Mouse (Mus musculus): ENCODE data around the gene Fasl. TPM values are rescaled to one million over a fixed set of nuclear protein-coding genes. Genes with fewer than 3 reads are reported as not detected.
A peak's percentile ranks its signal among the peaks of the same experiment; 100 is the strongest.

Gene Fasl
- polyA plus RNA-seq, 1 experiment from 2014 or later: not detected

DNA sequence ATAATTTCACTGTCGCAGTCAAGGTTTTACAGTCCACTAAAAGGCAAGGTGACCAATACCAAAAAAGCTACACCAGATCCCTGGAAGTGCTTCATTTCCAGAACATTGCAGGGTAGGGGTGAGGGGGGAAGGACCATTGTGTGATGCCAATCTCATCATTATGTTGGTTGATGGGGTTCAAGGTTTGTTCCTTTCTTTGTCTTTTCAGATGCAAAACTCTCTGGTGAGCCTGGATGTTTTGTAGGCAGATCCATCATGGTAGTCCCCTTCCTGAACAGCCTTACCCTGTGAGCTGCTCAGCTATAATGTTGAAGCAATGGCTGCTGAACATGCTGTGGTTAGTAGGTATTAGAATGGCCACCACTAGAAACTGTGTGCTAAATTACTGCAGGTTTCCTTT lies 19.0 kb downstream of the Fasl start:
- H3K27ac ChIP-seq (ENCODE audit: low read depth, low read length): no peak overlapping the region
- no peak overlapping the region for H3K9ac ChIP-seq (ENCODE audit: low read depth, low read length)
- H3K4me1 ChIP-seq (ENCODE audit: control insufficient read depth, insufficient read depth, low read length): no peaks in the 10 kb centered on the region
- no peak overlapping the region for H3K4me3 ChIP-seq (ENCODE audit: low read depth, low read length)
- 86% methylated on average over 1 of the region's 1 CpGs for WGBS (ENCODE audit: insufficient replicate concordance)
- no peaks in the 10 kb centered on the region for H3K27me3 ChIP-seq (ENCODE audit: control insufficient read depth, insufficient read depth, low read length)
- H3K9me3 ChIP-seq (replicated peaks; ENCODE audit: control insufficient read depth, low read length): no peaks in the 10 kb centered on the region
- no peak overlapping the region for H3K4me2 ChIP-seq
- no peak for ATAC-seq (replicated peaks; ENCODE audit: insufficient number of reproducible peaks, low FRiP score, low TSS enrichment)
- H3K36me3 ChIP-seq (ENCODE audit: control insufficient read depth, insufficient read depth, low read length): no peaks in the 10 kb centered on the region

- peak overlapping the region; percentile 34 for H3K4me2 ChIP-seq
These were observed 21.2 kb downstream of the Fasl start for GRCm38 (mm10) chr1:161767101-161767524.

DNA sequence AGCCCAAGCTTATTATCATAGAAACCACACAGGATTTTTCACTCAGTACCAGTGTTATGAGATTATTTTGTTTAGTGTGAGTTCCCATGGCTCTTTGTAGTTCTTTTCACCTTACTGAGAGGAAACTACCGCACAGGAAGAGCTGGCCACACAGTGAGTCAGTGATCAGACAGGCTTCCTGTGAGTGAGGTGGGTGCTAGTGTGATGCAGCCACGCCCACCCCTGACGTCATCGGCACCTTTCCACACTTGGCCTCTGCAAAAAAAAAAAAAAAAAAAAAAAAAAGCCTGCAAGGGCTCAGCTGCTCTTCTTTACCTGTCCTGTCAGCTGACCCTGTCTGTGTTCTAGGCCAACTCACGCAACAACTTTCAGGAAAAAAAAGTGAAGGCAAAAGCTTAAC lies 21.6 kb downstream of the Fasl start:
- no peak overlapping the region for H3K4me3 ChIP-seq (ENCODE audit: low read depth, low read length)

More at GRCm38 (mm10) chr1:161767101-161767524, 21.2 kb downstream of the Fasl start:
- Histone ChIP-seq H3K27me3 (ENCODE audit: control insufficient read depth, insufficient read depth, low read length) (no peaks in the 10 kb centered on the region), H3K9ac (ENCODE audit: low read depth, low read length) (no peak overlapping the region), H3K36me3 (ENCODE audit: control insufficient read depth, insufficient read depth, low read length) (no peaks in the 10 kb centered on the region), H3K4me3 (ENCODE audit: low read depth, low read length) (no peak overlapping the region), H3K4me1 (ENCODE audit: control insufficient read depth, insufficient read depth, low read length) (no peaks in the 10 kb centered on the region), H3K27ac (ENCODE audit: low read depth, low read length) (no peak overlapping the region), H3K9me3 (replicated peaks; ENCODE audit: control insufficient read depth, low read length) (no peaks in the 10 kb centered on the region)
- ATAC-seq (replicated peaks; ENCODE audit: insufficient number of reproducible peaks, low FRiP score, low TSS enrichment): no peak
- WGBS (ENCODE audit: insufficient replicate concordance): 44% methylated on average over 12 of the region's 12 CpGs

DNA sequence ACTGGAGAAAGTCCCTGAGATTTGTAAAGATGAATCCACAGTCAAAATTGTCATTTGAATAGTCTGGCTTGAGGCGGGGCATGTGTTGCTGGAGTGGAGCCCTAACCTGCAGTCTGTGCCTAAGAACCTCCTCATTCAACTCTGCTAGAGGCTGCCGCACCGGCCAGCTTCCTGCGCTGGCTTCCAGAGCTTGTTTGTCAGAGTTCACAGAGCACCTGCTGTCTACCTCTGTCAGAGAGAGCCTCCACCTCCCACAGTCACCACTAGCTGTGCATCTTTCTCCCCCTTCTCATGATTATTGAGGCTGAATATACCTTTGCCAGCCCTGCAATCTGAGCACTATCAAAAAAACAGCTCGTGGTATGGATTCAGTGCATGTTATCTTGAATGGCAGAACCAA lies 22.4 kb downstream of the Fasl start:
- no peak overlapping the region for H3K9ac ChIP-seq (ENCODE audit: low read depth, low read length)
- no peak for ATAC-seq (replicated peaks; ENCODE audit: insufficient number of reproducible peaks, low FRiP score, low TSS enrichment)
- H3K27me3 ChIP-seq (ENCODE audit: control insufficient read depth, insufficient read depth, low read length): no peaks in the 10 kb centered on the region
- WGBS (ENCODE audit: insufficient replicate concordance): 43% methylated on average over 5 of the region's 5 CpGs
- no peak overlapping the region for H3K27ac ChIP-seq (ENCODE audit: low read depth, low read length)
- no peaks in the 10 kb centered on the region for H3K4me1 ChIP-seq (ENCODE audit: control insufficient read depth, insufficient read depth, low read length)
- H3K4me2 ChIP-seq: no peak overlapping the region
- no peaks in the 10 kb centered on the region for H3K9me3 ChIP-seq (replicated peaks; ENCODE audit: control insufficient read depth, low read length)
- H3K36me3 ChIP-seq (ENCODE audit: control insufficient read depth, insufficient read depth, low read length): no peaks in the 10 kb centered on the region
- no peak overlapping the region for H3K4me3 ChIP-seq (ENCODE audit: low read depth, low read length)

More for the DNA sequence above, 21.6 kb downstream of the Fasl start:
- H3K27ac ChIP-seq (ENCODE audit: low read depth, low read length): no peak overlapping the region
- no peaks in the 10 kb centered on the region for H3K36me3 ChIP-seq (ENCODE audit: control insufficient read depth, insufficient read depth, low read length)
- no peaks in the 10 kb centered on the region for H3K27me3 ChIP-seq (ENCODE audit: control insufficient read depth, insufficient read depth, low read length)
- no peaks in the 10 kb centered on the region for H3K9me3 ChIP-seq (replicated peaks; ENCODE audit: control insufficient read depth, low read length)
- peak overlapping the region; percentile 34; the same call in 1 of the 2 replicates for H3K4me2 ChIP-seq
- no peak overlapping the region for H3K9ac ChIP-seq (ENCODE audit: low read depth, low read length)
- ATAC-seq (replicated peaks; ENCODE audit: insufficient number of reproducible peaks, low FRiP score, low TSS enrichment): peak; percentile 66
- no peaks in the 10 kb centered on the region for H3K4me1 ChIP-seq (ENCODE audit: control insufficient read depth, insufficient read depth, low read length)
- WGBS (ENCODE audit: insufficient replicate concordance): 35% methylated on average over 5 of the region's 5 CpGs

GRCm38 (mm10) chr1:161764964-161765363 lies 23.3 kb downstream of the Fasl start:
- Histone ChIP-seq H3K4me3 (ENCODE audit: low read depth, low read length) (no peak overlapping the region), H3K4me2 (no peak overlapping the region), H3K36me3 (ENCODE audit: control insufficient read depth, insufficient read depth, low read length) (no peaks in the 10 kb centered on the region), H3K9me3 (replicated peaks; ENCODE audit: control insufficient read depth, low read length) (no peaks in the 10 kb centered on the region), H3K27me3 (ENCODE audit: control insufficient read depth, insufficient read depth, low read length) (no peaks in the 10 kb centered on the region), H3K27ac (ENCODE audit: low read depth, low read length) (no peak overlapping the region), H3K4me1 (ENCODE audit: control insufficient read depth, insufficient read depth, low read length) (no peaks in the 10 kb centered on the region), H3K9ac (ENCODE audit: low read depth, low read length) (no peak overlapping the region)
- 80% methylated on average over 1 of the region's 1 CpGs for WGBS (ENCODE audit: insufficient replicate concordance)
- ATAC-seq (replicated peaks; ENCODE audit: insufficient number of reproducible peaks, low FRiP score, low TSS enrichment): no peak

DNA sequence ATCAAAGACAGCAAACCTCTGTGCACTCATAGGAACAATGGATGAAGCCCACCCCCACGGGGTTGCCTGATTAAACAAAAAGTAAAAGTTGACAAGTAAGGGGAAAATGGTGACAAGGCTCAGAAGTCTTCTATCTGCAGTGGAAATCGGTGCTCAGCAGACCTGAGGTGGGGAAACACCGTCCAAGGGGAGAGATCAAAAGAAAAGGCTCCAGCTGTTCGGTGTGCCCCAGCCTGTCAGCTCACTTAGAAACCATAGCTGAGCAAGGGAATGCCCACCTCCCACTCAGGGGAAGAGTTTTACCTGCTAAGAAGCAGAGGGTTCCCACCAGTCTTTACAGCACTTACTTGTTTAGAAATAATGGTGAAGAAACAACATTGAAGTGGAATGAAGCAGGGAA lies 26.7 kb downstream of the Fasl start:
- Histone ChIP-seq H3K4me2 (no peak overlapping the region), H3K4me3 (ENCODE audit: low read depth, low read length) (no peak overlapping the region), H3K9ac (ENCODE audit: low read depth, low read length) (no peak overlapping the region), H3K27me3 (ENCODE audit: control insufficient read depth, insufficient read depth, low read length) (no peaks in the 10 kb centered on the region), H3K27ac (ENCODE audit: low read depth, low read length) (no peak overlapping the region), H3K4me1 (ENCODE audit: control insufficient read depth, insufficient read depth, low read length) (no peaks in the 10 kb centered on the region), H3K9me3 (replicated peaks; ENCODE audit: control insufficient read depth, low read length) (no peaks in the 10 kb centered on the region), H3K36me3 (ENCODE audit: control insufficient read depth, insufficient read depth, low read length) (no peaks in the 10 kb centered on the region)
- no peak for ATAC-seq (replicated peaks; ENCODE audit: insufficient number of reproducible peaks, low FRiP score, low TSS enrichment)
- WGBS (ENCODE audit: insufficient replicate concordance): 33% methylated on average over 4 of the region's 4 CpGs

DNA sequence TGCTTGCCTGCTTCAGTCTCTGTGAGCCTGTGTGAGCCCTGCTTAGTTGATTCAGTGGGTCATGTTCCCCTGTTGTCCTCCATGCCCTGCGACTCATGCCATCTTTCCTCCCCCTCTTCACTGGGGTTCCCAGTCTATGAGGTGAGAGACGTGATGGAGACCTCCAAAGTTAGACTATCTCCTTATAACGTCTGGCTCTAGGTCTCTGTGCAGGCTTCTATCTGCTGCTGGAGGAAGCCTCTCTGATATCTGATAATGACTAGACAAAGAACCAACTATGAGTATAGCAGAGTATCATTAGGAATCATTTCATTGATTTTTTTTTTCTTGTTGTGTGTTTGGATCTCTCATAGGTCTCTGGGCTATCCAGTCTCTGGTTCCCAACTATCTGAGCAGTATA lies 31.7 kb downstream of the Fasl start:
- no peak overlapping the region for H3K4me3 ChIP-seq (ENCODE audit: low read depth, low read length)
- ATAC-seq (replicated peaks; ENCODE audit: insufficient number of reproducible peaks, low FRiP score, low TSS enrichment): no peak
- WGBS (ENCODE audit: insufficient replicate concordance): 62% methylated on average over 3 of the region's 3 CpGs

DNA sequence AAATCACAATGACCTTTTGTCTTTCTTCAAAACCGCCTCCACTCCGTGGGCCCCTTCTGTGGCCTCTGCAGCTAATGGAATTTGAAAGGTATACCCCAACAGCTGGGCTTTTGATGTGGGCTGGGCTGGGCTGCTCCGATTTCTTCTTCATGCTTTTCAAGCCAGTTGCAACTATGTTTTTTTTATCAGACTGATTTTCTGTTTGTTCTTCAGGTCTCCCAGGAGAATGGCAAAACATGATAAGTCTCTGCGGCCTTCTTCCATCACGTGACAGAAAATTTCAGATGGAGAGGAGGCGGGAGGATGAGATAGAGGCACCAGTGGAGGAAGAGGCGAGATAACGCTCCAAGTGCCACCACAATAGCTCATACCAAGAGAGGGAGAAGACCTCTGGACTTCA lies 37.0 kb downstream of the Fasl start:
- WGBS (ENCODE audit: insufficient replicate concordance): 25% methylated on average over 8 of the region's 8 CpGs
- H3K4me2 ChIP-seq: peak overlapping the region; percentile 27
- H3K9ac ChIP-seq (ENCODE audit: low read depth, low read length): no peak overlapping the region
- no peak overlapping the region for H3K27ac ChIP-seq (ENCODE audit: low read depth, low read length)
- H3K4me3 ChIP-seq (ENCODE audit: low read depth, low read length): no peak overlapping the region
- no peaks in the 10 kb centered on the region for H3K9me3 ChIP-seq (replicated peaks; ENCODE audit: control insufficient read depth, low read length)
- peak; percentile 77 for ATAC-seq (replicated peaks; ENCODE audit: insufficient number of reproducible peaks, low FRiP score, low TSS enrichment)
- H3K4me1 ChIP-seq (ENCODE audit: control insufficient read depth, insufficient read depth, low read length): 0 out of 2 replicates have a peak, but pooled peaks cover 7% of the 10 kb centered on the region
- H3K36me3 ChIP-seq (ENCODE audit: control insufficient read depth, insufficient read depth, low read length): no peaks in the 10 kb centered on the region
- H3K27me3 ChIP-seq (ENCODE audit: control insufficient read depth, insufficient read depth, low read length): peaks cover 3% of the 10 kb centered on the region; the same call in 1 of the 2 replicates

More for the DNA sequence above, 31.7 kb downstream of the Fasl start:
- no peak overlapping the region for H3K4me2 ChIP-seq
- no peaks in the 10 kb centered on the region for H3K9me3 ChIP-seq (replicated peaks; ENCODE audit: control insufficient read depth, low read length)
- no peak overlapping the region for H3K27ac ChIP-seq (ENCODE audit: low read depth, low read length)
- H3K27me3 ChIP-seq (ENCODE audit: control insufficient read depth, insufficient read depth, low read length): no peaks in the 10 kb centered on the region
- 0 out of 2 replicates have a peak, but pooled peaks cover 2% of the 10 kb centered on the region for H3K4me1 ChIP-seq (ENCODE audit: control insufficient read depth, insufficient read depth, low read length)
- H3K9ac ChIP-seq (ENCODE audit: low read depth, low read length): no peak overlapping the region
- H3K36me3 ChIP-seq (ENCODE audit: control insufficient read depth, insufficient read depth, low read length): no peaks in the 10 kb centered on the region

DNA sequence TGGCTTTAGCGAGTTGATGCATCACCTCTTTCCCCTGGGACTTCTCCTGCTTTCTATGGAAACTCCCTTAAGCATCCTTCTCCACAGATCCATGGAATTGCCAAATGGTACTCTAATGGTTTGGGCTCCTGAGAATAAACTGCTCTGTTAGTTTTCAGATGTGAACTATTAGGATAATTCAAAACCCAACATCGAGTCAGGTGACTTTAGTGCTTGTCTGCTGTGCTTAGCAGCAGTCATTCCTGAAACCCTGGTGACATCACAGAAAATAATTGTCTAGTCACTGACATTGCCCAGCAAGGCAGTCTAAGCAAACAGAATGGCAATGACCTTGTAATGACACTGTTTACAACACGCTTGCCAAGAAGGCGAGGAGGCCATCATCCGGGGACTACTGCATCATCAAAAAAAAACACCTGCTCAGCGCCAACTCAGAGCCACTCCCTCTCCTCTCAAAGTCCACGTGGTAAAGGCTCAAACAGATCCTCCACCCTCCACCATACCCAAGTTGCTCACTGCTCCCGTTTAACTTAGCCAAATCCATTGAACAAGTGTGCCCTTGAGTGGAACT lies 37.7 kb downstream of the Fasl start:
- Histone ChIP-seq H3K4me2 (no peak overlapping the region; the same call in 1 of the 2 replicates), H3K4me1 (ENCODE audit: control insufficient read depth, insufficient read depth, low read length) (0 out of 2 replicates have a peak, but pooled peaks cover 7% of the 10 kb centered on the region), H3K9ac (ENCODE audit: low read depth, low read length) (no peak overlapping the region), H3K36me3 (ENCODE audit: control insufficient read depth, insufficient read depth, low read length) (no peaks in the 10 kb centered on the region), H3K4me3 (ENCODE audit: low read depth, low read length) (no peak overlapping the region), H3K9me3 (replicated peaks; ENCODE audit: control insufficient read depth, low read length) (no peaks in the 10 kb centered on the region), H3K27ac (ENCODE audit: low read depth, low read length) (no peak overlapping the region), H3K27me3 (ENCODE audit: control insufficient read depth, insufficient read depth, low read length) (peaks cover 3% of the 10 kb centered on the region; the same call in 1 of the 2 replicates)
- no peak; the same call in 1 of the 2 replicates for ATAC-seq (replicated peaks; ENCODE audit: insufficient number of reproducible peaks, low FRiP score, low TSS enrichment)
- 72% methylated on average over 8 of the region's 8 CpGs for WGBS (ENCODE audit: insufficient replicate concordance)
